Mouse (Mus musculus): ENCODE results near the gene Susd1. TPM values are rescaled to one million over a fixed set of nuclear protein-coding genes. Genes with fewer than 3 reads are reported as not detected.

Susd1 gene
- polyA plus RNA-seq, 1 experiment from 2014 or later = 2.3 TPM

DNA sequence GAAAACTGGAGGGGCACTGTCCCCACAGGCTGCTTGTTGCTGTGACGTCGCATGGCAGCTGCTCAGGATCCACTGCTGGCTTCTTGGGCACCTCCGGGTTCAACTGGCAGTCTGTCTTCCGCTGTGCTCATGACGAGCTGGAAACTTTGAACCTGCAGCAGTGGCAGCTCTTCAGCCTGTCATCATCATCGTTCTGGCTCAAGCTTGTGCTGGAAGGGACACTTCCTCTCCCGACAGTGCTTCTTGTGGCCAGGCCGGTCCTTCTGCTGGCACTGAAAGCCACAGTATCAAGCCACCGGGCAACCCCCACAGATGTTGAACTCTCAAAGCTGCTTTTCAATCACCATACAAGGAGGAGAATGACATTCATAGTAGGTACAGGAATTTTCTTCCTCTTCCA lies 70.3 kb downstream of the Susd1 start:
- Histone ChIP-seq H3K4me1 (peaks cover 9% of the 10 kb centered on the region; the same call in 1 of the 2 replicates), H3K27ac (no peak overlapping the region), H3K4me3 (no peak overlapping the region), H3K36me3 (replicated peaks) (no peaks in the 10 kb centered on the region), H3K9me3 (no peaks in the 10 kb centered on the region), H3K27me3 (ENCODE audit: poor library complexity, severe bottlenecking) (no peaks in the 10 kb centered on the region)
- WGBS = 89% methylated on average over 9 of the region's 9 CpGs
- no peak for DNase-seq (ENCODE audit: extremely low spot score, low spot score)

DNA sequence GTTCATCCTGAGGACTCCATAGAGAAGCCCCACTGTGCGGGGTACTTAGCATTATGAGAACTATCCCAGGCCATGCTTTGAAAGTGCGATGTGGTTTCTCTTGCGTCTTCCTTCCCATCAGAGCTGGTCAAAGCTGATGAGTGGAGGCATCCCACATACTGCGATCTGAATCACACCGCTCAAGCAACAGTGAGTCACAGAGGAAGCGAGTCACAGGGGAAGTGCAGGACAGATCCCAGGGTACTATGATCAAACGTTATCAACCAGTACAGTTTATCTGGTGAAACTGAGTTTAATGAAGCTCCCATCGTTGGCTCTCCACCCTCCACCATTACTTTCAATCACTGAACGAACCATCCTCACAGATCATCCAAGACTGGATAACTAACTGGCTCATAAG lies 72.2 kb downstream of the Susd1 start:
- Histone ChIP-seq H3K4me1 (peaks cover 12% of the 10 kb centered on the region; the same call in 1 of the 2 replicates), H3K4me3 (no peak overlapping the region), H3K36me3 (replicated peaks) (no peaks in the 10 kb centered on the region), H3K27me3 (ENCODE audit: poor library complexity, severe bottlenecking) (no peaks in the 10 kb centered on the region), H3K9me3 (no peaks in the 10 kb centered on the region), H3K27ac (no peak overlapping the region)
- DNase-seq (ENCODE audit: extremely low spot score, low spot score) = no peak
- WGBS = 94% methylated on average over 9 of the region's 9 CpGs

DNA sequence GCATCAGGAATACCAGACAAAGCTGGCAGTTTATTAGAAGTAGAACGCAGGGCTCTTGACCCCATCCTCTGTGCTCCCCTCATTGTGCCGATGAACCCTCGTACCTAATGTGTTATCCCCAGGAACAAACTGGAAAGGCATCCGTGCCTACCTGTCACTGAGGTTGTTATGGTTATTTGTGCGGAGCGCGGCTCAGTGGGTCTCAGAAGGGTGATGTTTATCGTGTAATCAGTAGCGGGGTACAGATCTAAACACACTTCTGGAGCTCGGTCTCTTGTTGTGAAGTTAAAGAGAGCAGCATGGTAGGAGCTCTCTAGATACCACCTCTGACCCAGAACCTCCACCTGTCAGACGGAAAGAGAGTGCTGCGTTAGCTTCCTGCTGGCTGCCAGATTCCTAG lies 72.9 kb downstream of the Susd1 start:
- Histone ChIP-seq H3K27ac (no peak overlapping the region), H3K9me3 (no peaks in the 10 kb centered on the region), H3K4me3 (no peak overlapping the region), H3K27me3 (ENCODE audit: poor library complexity, severe bottlenecking) (no peaks in the 10 kb centered on the region), H3K4me1 (peaks cover 12% of the 10 kb centered on the region; the same call in 1 of the 2 replicates), H3K36me3 (replicated peaks) (no peaks in the 10 kb centered on the region)
- DNase-seq (ENCODE audit: extremely low spot score, low spot score) = no peak
- 90% methylated on average over 12 of the region's 12 CpGs for WGBS

DNA sequence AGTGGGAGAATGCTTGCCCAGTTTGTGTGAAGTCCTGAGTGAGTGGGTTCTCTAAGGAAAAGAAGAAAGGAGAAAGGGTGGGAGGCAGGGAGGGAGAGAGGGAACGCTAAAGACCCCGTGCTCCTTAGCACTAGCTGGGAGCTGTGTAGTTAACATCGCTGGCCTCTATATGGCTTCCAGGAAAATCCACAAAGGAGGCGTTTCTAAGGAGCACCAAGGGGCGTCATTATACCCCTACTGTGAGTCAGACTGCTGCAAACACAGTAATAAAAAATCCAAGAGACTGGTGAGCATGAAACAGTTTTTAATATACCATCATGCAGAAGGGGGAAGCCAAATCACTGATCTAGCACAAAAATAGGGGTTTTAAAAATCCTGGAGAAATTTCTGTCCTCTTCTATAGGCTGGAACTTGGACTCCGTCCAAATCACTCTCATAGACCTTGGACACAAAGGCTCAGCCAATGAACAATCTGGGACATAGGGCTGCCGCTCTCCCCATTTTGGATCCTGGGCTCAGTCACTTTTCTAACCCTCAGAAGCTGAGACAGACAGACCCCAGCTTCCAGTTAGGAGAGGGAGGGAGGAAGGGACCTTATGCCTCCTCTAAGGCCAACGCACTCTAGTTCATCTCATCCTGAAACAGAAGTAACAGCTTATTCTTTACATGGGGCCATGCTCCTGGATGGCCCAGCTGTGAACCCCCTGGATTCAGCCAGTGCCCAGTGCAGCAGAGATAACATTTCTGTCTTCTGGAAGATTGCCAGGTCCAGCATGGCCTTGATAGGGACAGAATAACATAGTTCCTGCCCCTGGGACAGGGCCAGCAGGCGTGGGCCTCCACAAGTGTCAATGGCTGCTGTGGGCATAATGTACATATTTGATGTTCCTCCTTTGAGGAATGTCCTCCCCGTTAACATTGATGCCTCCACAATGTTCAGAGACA lies 73.9 kb downstream of the Susd1 start:
- Histone ChIP-seq H3K4me1 (peaks cover 12% of the 10 kb centered on the region; the same call in 1 of the 2 replicates), H3K27me3 (ENCODE audit: poor library complexity, severe bottlenecking) (no peaks in the 10 kb centered on the region), H3K36me3 (replicated peaks) (no peaks in the 10 kb centered on the region), H3K4me3 (no peak overlapping the region), H3K27ac (no peak overlapping the region), H3K9me3 (no peaks in the 10 kb centered on the region)
- DNase-seq (ENCODE audit: extremely low spot score, low spot score) = no peak
- WGBS = 78% methylated on average over 10 of the region's 10 CpGs

DNA sequence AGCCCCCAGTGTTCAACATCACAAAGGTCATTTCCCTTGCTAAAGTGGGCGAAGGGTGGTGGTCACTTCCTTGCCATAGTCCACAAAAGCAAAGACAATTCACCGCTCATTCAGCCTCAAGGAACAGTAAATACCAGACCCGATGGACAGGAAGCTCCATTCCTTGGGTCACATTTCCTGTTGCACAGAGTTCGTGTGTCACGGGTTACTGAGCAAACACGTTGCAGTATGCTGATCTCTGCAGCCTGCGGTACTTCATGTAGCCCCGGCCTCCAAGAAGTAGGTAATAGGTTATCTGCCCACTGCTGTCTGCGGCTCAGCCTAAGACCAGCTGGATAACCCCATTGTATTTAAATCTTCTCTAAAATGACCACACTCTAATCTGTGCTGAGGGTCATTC lies 75.4 kb downstream of the Susd1 start:
- no peaks in the 10 kb centered on the region for H3K27me3 ChIP-seq (ENCODE audit: poor library complexity, severe bottlenecking)
- H3K27ac ChIP-seq = no peak overlapping the region
- 72% methylated on average over 9 of the region's 9 CpGs for WGBS
- no peaks in the 10 kb centered on the region for H3K9me3 ChIP-seq
- no peaks in the 10 kb centered on the region for H3K36me3 ChIP-seq (replicated peaks)
- no peak for DNase-seq (ENCODE audit: extremely low spot score, low spot score)
- peaks cover 12% of the 10 kb centered on the region; the same call in 1 of the 2 replicates for H3K4me1 ChIP-seq
- no peak overlapping the region for H3K4me3 ChIP-seq

DNA sequence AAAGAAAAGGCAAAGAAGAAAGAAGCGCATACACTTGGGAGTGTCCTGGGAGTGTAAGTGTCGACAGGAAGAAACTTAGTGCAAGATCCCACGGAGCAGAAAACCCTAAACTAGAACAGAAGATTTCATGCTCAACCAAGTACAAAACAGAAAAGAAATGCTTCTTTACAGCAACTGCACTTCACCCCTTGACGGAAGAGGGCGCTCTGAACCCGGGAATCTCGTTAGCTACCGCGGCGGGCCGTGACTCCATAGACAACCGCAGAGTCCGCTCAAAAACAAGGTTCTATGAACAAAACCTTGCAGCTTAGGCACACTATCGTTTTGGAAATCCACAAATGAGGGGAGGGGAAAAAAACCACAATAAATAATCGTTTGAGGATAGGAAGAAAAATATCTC lies 77.7 kb downstream of the Susd1 start:
- Histone ChIP-seq H3K9me3 (no peaks in the 10 kb centered on the region), H3K4me3 (no peak overlapping the region), H3K27ac (no peak overlapping the region), H3K4me1 (peaks cover 12% of the 10 kb centered on the region; the same call in 1 of the 2 replicates), H3K36me3 (replicated peaks) (no peaks in the 10 kb centered on the region), H3K27me3 (ENCODE audit: poor library complexity, severe bottlenecking) (no peaks in the 10 kb centered on the region)
- peak; percentile 74 for DNase-seq (ENCODE audit: extremely low spot score, low spot score)
- WGBS = 5% methylated on average over 15 of the region's 15 CpGs

DNA sequence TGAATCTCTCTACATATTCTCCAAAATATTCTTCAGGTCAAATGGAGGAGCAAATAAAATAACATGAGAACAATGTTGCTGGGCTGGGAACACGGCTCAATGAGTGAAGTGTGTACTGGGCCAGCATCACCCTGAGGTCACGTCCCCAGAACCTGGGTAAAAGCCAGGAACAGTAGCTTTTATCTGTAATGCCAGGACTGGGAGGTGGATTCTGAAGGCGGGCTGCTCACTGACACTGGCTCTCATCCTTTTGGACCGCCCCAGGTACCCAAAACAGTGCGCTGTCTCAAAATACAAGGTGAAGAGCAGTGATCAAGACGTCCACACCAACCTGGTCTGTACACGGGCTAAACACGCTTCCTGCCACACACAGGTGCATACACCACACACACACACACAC lies 78.5 kb downstream of the Susd1 start:
- H3K27ac ChIP-seq = no peak overlapping the region
- H3K4me1 ChIP-seq = peaks cover 12% of the 10 kb centered on the region; the same call in 1 of the 2 replicates
- no peaks in the 10 kb centered on the region for H3K9me3 ChIP-seq

DNA sequence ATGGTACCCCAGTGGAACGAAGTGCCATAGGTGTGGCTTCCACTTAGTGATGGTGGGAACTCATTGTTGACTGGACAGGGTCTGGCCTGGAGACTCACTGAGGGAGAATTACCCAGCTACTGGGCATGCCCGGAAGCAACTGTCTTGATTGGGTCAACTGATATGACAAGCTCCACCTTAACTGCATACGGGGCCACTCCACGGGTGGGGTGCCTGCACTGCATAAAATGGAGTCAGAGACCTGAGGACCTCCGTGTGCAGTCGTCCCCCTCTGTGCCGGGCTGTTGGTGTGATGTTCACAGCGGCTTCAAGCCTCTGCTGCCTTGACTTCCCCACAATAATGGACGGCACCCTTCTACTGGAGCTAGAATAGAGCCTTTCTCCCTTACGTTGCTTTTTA lies 79.5 kb downstream of the Susd1 start:
- H3K36me3 ChIP-seq (replicated peaks) = no peaks in the 10 kb centered on the region
- DNase-seq (ENCODE audit: extremely low spot score, low spot score) = no peak
- H3K27ac ChIP-seq = no peak overlapping the region
- WGBS = 86% methylated on average over 10 of the region's 10 CpGs
- H3K27me3 ChIP-seq (ENCODE audit: poor library complexity, severe bottlenecking) = no peaks in the 10 kb centered on the region
- H3K9me3 ChIP-seq = no peaks in the 10 kb centered on the region
- H3K4me3 ChIP-seq = no peak overlapping the region
- H3K4me1 ChIP-seq = peaks cover 5% of the 10 kb centered on the region; the same call in 1 of the 2 replicates

More for the DNA sequence above, 78.5 kb downstream of the Susd1 start:
- H3K4me3 ChIP-seq = no peak overlapping the region
- H3K27me3 ChIP-seq (ENCODE audit: poor library complexity, severe bottlenecking) = no peaks in the 10 kb centered on the region
- DNase-seq (ENCODE audit: extremely low spot score, low spot score) = no peak
- H3K36me3 ChIP-seq (replicated peaks) = no peaks in the 10 kb centered on the region
- WGBS = 94% methylated on average over 8 of the region's 8 CpGs

DNA sequence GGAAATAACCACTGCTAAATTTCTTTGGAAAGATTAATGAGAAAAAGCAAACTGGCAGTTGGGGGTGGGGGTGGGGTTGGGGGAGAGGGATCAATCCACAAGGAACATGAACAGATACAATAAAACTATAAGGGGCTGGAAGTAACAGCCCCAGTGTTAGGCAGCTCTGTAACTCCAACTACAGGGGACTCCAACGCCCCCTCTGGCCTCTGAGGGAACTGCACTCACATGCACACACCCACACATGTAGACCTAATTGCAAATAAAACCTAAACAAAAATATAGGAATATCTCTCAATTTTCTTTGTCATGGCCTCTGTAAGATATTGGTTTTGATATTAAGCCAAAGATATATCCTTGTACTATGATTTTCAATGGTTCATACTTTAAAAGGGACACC lies 83.0 kb downstream of the Susd1 start:
- Histone ChIP-seq H3K9me3 (no peaks in the 10 kb centered on the region), H3K27ac (no peak overlapping the region), H3K4me1 (no peaks in the 10 kb centered on the region), H3K4me3 (no peak overlapping the region), H3K36me3 (replicated peaks) (no peaks in the 10 kb centered on the region), H3K27me3 (ENCODE audit: poor library complexity, severe bottlenecking) (no peaks in the 10 kb centered on the region)
- 57% methylated on average over 1 of the region's 1 CpGs for WGBS
- no peak for DNase-seq (ENCODE audit: extremely low spot score, low spot score)

DNA sequence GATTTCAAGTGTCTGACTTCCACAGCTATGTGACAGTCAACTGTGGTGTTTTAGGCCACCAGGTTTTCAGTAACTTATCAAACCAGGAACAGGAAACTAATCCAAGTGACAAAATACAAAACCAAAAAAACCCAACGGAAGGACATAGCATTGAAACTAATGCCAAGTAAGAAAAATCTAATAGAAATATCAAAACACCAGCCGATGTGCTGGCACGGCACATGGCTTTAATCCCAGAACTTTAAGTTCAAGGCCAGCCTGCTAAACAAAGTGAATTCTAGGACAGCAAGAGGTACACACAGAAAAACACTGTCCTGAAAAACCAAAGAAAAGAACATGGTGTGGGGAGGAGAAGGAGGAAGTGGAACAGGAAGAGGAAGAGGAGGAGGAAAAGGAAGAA lies 83.8 kb downstream of the Susd1 start:
- no peaks in the 10 kb centered on the region for H3K36me3 ChIP-seq (replicated peaks)
- no peaks in the 10 kb centered on the region for H3K9me3 ChIP-seq
- H3K4me3 ChIP-seq = no peak overlapping the region
- no peak for DNase-seq (ENCODE audit: extremely low spot score, low spot score)
- H3K4me1 ChIP-seq = no peaks in the 10 kb centered on the region
- 90% methylated on average over 3 of the region's 3 CpGs for WGBS
- H3K27ac ChIP-seq = no peak overlapping the region
- H3K27me3 ChIP-seq (ENCODE audit: poor library complexity, severe bottlenecking) = no peaks in the 10 kb centered on the region

DNA sequence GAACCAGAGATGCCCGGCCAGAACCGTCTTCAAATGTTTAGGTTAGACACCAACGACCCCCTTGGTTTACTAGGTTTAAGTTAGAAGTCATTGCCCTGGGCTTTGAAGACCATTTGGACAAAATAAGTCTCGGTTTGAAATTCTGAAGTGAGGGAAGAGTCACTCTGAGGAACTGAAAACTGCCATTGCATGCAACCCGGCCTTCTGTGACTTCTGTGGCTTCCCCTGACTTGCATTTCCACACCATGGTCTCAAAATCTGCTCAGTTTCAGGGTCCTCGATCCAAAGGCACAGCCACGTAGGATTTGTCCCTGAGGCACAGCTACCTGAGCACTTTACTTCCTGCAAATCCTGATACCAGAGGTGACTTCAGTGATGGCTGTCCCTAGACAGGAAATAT lies 86.5 kb downstream of the Susd1 start:
- H3K27ac ChIP-seq = no peak overlapping the region
- WGBS = 79% methylated on average over 7 of the region's 7 CpGs

DNA sequence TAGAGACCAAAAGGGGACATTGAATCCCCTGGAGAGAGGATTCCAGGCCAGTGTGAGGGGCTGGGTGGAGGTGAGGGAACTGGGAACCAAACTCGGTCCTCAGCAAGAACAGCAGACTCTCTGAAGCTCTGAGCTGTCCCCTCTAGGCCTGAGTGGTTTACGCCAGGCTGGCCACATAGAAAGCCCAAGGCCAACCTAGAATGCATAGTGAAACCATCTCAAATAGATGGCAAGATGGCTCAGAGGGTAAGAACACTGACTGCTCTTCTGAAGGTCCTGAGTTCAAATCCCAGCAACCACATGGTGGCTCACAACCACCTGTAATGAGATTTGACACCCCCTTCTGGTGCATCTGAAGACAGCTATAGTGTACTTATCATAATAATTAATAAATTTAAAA lies 88.1 kb downstream of the Susd1 start:
- no peaks in the 10 kb centered on the region for H3K36me3 ChIP-seq (replicated peaks)
- DNase-seq (ENCODE audit: extremely low spot score, low spot score) = no peak
- no peaks in the 10 kb centered on the region for H3K9me3 ChIP-seq
- H3K4me1 ChIP-seq = no peaks in the 10 kb centered on the region
- no peak overlapping the region for H3K4me3 ChIP-seq
- H3K27me3 ChIP-seq (ENCODE audit: poor library complexity, severe bottlenecking) = no peaks in the 10 kb centered on the region
- no peak overlapping the region for H3K27ac ChIP-seq
- 87% methylated on average over 2 of the region's 2 CpGs for WGBS

More for the DNA sequence above, 86.5 kb downstream of the Susd1 start:
- Histone ChIP-seq H3K27me3 (ENCODE audit: poor library complexity, severe bottlenecking) (no peaks in the 10 kb centered on the region), H3K9me3 (no peaks in the 10 kb centered on the region), H3K4me3 (no peak overlapping the region), H3K4me1 (no peaks in the 10 kb centered on the region), H3K36me3 (replicated peaks) (no peaks in the 10 kb centered on the region)
- DNase-seq (ENCODE audit: extremely low spot score, low spot score) = no peak

DNA sequence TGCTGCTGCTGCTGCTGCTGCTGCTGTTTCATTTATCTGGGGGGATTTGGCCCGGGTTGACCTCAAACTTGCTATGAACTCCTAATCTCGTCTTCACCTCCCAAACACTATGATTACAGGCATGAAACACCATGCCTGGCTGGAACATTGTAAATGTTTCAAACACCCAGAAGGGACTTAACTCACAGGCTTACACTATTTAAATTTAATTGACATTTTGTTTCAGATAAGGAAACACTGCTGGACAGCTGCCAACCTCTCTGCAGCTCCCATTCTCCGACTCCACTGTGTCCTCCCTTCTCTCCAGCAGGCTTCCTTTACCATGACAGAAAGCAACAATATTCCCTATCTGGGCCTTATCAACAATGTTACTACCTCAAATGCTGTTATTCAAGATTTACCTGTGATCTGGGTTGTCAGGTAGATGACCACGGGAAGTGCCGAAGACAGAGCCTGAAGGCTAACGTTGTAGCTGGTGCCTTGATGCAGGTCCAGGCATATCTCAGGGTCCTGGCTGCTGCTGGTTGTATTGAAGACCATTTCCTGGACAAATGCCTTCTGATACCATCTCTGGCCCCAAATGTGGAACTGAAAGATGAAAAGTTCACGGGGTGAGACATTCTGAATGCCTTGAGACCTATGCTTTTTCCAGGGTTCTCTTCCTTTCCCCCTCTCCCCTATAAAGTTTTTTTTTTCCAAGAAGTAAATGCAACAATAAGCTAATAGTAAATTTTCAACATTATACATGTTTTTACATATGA lies 88.8 kb downstream of the Susd1 start:
- no peaks in the 10 kb centered on the region for H3K27me3 ChIP-seq (ENCODE audit: poor library complexity, severe bottlenecking)
- H3K36me3 ChIP-seq (replicated peaks) = no peaks in the 10 kb centered on the region
- no peak overlapping the region for H3K4me3 ChIP-seq
- no peak for DNase-seq (ENCODE audit: extremely low spot score, low spot score)
- no peaks in the 10 kb centered on the region for H3K4me1 ChIP-seq
- no peak overlapping the region for H3K27ac ChIP-seq
- no peaks in the 10 kb centered on the region for H3K9me3 ChIP-seq
- WGBS = 87% methylated on average over 7 of the region's 7 CpGs
